Mouse (Mus musculus) frontal cortex, postnatal 25 days (tissue): ENCODE measurements around the gene Glipr1l1.
"Not testable (repeated sequence)": the region's sequence is repeated elsewhere in the genome, so short reads cannot be mapped to it uniquely, and the experiment has no call there.

Experiments used
- DNase-seq, 2 experiments: peaks; one replicate each; pipeline ENCODE4 v3.0.0; 2022; ENCODE audit warnings: low spot score in 2 of 2

Gene Glipr1l1

DNA sequence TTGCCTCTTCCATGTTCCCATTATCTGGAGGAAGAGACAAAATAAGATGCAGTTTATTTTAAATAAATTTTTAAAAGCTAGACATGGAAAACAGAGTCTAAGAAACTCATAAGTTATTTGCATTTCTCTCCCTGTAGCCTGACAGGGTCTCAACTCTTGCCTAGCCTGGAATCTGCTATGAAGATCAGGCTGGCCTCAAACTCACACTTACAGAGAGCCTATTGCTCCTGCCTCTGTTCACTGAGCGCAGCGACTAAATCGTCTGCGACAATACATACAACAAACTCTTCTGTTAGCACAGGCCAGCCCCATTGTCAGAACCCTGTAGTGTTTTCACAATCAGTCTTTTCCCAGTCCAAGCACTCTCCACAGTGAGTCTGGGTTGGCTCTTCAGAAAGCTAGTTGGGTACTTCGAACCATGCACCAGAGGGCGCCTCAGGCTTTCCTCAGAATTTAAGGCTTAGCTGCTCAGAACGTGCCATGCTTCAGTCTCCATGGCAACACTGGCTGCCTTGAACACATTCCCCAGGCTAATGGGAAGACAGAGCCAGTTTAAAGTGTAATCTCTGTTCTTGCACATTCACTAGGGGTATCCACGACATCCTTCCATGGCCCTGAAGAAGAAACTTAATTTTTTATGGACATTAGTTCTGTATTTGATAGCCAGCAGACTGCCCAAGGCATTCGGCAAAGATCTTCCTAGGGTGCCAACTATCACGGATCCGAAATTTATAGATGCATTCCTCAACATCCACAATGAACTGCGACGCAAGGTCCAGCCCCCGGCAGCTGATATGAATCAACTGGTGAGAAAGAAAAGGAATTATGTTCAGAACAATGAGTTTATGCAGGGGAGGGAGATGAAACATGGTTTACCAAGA is at the start of gene Glipr1l1:
Gene Glipr1l1 (plus strand): TSS at position 488 of the 881 bp plus-strand sequence.
- peak; percentile 51 to 74 for DNase-seq

DNA sequence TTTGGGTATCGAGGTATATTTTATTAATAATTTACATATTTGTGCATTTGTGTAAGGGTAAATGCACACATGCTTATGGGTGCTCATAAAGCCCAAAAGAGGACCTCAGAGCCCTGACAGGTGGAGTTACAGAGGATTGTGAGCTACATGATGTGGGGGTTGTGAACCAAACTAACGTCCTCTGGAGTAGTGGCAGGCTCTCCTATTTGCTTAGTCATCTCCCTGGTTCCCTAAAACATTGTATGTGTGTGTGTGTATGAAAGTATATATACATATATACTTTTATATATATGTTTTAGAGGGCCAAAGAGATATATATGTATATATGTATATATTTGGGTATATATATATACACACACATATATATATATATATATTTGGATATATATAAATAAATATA is 36.4 kb upstream of the Glipr1l1 start:
- no peak for DNase-seq

DNA sequence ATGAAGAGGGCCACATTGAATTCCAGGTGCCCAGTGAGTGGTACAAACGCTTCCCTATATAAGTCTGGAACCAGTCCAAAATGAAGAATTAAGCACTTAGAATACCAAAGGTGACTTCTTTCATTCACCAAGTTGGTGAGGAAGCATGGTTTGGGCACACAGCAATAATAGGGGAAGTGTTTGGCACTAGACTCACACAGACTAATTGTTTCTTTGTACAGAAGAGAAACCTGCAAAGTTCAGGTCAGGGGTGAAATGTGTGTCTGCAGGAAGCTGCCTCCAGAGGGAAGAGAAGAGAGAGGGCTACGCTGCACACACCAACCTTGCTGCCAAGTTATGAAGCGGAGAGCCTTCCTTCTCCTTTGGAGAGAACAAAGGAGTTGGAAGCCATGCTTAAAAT is 31.3 kb upstream of the Glipr1l1 start:
- not testable (repeated sequence) for DNase-seq

- DNase-seq: not testable (repeated sequence)
Measured at GRCm38 (mm10) chr10:112043523-112043922, 16.5 kb upstream of the Glipr1l1 start.

DNA sequence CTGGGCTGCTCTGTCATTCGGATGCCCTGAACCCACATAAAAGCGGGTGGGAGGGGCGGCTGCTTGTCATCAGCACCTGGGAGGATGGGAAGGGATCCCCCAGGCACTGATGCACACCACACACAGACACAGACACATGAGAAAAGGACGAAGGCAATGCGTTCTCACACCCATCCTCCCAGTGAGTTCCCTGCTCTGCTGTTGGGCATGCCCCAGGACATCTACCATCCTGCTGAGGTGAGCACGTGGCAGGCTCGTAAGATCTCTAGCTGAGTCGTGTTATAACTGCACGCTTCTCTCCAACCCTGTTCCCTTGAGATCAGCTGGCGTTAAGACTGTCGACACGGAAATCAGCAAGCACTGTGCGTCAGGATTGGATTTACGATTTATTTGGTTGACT is 15.7 kb upstream of the Glipr1l1 start:
- DNase-seq: not testable (repeated sequence)

DNA sequence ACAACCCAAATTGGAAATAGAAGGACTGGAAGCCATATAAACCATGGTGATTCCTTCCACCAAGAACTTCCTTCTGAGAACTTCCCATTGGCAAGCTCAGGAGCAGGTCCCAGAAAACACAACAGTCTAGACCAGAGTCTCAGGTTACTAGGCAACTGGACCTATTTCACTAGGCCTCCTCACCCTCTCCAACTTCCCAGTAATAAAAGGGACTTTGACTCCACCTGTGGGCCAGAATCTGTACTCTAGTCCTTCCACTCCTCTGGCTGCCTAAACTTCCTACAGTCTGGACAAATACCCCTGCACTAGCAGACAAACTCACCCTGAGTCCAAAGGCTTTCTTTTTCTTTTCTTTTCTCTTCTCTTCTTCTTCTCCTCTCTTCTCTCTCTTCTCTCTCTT is 8.8 kb upstream of the Glipr1l1 start:
- no peak for DNase-seq

DNA sequence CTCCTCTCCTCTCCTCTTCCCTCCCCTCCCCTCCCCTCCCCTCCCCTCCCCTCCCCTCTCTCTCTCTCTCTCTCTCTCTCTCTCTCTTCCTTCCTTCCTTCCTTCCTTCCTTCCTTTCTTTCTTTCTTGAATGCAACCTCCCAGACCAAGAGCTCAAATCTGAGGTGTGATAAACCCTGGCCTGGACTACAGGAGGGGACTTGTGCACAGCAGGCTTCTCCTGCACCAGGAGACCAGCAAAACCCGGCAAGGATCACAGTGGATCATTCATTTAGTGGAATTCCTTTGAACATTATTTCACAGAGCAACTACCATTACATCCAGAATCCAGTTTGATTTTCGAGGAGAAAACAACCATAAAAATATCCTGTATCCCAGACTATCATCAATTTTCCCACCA is 8.0 kb upstream of the Glipr1l1 start:
- not testable (repeated sequence) for DNase-seq

- not testable (repeated sequence) for DNase-seq
Measured at GRCm38 (mm10) chr10:112060583-112060934, 570 bp downstream of the Glipr1l1 start.

- DNase-seq: no peak
Measured at GRCm38 (mm10) chr10:112080044-112080443, 20.1 kb downstream of the Glipr1l1 start.

DNA sequence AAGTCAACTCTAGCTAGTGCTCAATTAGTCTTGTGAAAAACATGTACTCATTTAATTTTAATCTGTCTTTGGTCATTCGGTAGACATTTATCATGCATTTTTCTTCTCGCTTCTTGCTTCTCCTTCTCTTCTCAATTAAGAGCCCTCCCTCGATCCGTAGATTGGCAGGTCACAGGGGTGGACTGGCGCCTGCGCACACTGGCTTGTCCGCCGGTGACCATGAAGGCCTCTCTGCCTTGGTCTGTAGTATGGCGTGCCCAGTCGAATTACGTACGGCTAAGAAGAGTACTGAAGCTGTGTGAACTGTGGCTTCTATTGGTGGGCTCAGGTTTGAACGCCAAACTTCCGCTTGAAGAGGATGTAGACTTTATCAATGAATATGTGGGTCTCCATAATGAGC is 23.2 kb downstream of the Glipr1l1 start, which contains the start of gene Glipr1l2:
Gene Glipr1l2 (plus strand): TSS at position 198 of the 400 bp plus-strand sequence.
- DNase-seq: no peak

GRCm38 (mm10) chr10:112105785-112106184 is 45.8 kb downstream of the Glipr1l1 start:
- DNase-seq: peak; percentile 41 to 46

- no peak for DNase-seq
Measured at GRCm38 (mm10) chr10:112110401-112110800, 50.4 kb downstream of the Glipr1l1 start.

- not testable (repeated sequence) for DNase-seq
Measured at GRCm38 (mm10) chr10:112125090-112125489, 65.1 kb downstream of the Glipr1l1 start.

- not testable (repeated sequence) for DNase-seq
Measured at GRCm38 (mm10) chr10:112127682-112128230, 67.8 kb downstream of the Glipr1l1 start.
